Mouse (Mus musculus) layer of hippocampus, adult 18-20 months (tissue): Measurements from ENCODE around the gene Tulp3. TPM values are rescaled to one million over a fixed set of nuclear protein-coding genes. Genes with fewer than 3 reads are reported as not detected.

Experiments used
- total RNA-seq, 2 experiments: library from RNA; stranded (reverse); gene quantifications; 2 replicates each; pipeline ENCODE4 v1.2.3; 2021

Tulp3 gene
- total RNA-seq, 2 experiments from 2014 or later = 19.2 to 21.4 TPM

Other genes with a start within 250 kb of the Tulp3 start
- 10 to 100 TPM; 48.4 to 53.8 TPM for gene Tspan9, start 212.3 kb downstream of the Tulp3 start, total RNA-seq
- gene Tead4, start 55.0 kb downstream of the Tulp3 start, total RNA-seq = 1 to 10 TPM in 1 of 2 experiments, under 1 TPM in 1; 0.97 to 1.5 TPM
- gene Rhno1, start 7.1 kb upstream of the Tulp3 start, total RNA-seq = 10 to 100 TPM; 21.5 to 23.4 TPM
- 1 to 10 TPM in 1 of 2 experiments, under 1 TPM in 1; 0.84 to 1.3 TPM for gene Foxm1, start 7.1 kb upstream of the Tulp3 start, total RNA-seq
- gene Tex52, start 19.6 kb upstream of the Tulp3 start, total RNA-seq = 1 to 10 TPM; 1.9 to 2.7 TPM
- not detected for gene Gm44596, start 19.7 kb upstream of the Tulp3 start, total RNA-seq
- gene Nrip2, start 43.4 kb upstream of the Tulp3 start, total RNA-seq = 10 to 100 TPM; 14.6 to 16.4 TPM
- gene Itfg2, start 69.1 kb upstream of the Tulp3 start, total RNA-seq = 10 to 100 TPM; 21.1 to 26.3 TPM
- gene Fkbp4, start 82.8 kb upstream of the Tulp3 start, total RNA-seq = 100 to 1,000 TPM; 123 to 132 TPM
- gene Pzp, start 170.9 kb upstream of the Tulp3 start, total RNA-seq = not detected
- 10 to 100 TPM in 1 of 2 experiments, 1 to 10 TPM in 1; 7.2 to 12.3 TPM for gene A2ml1, start 225.8 kb upstream of the Tulp3 start, total RNA-seq